Mouse (Mus musculus): Measurements from ENCODE around the gene Cenph.
"Not testable (repeated sequence)": the region's sequence is repeated elsewhere in the genome, so short reads cannot be mapped to it uniquely, and the experiment has no call there.

Cenph gene

GRCm38 (mm10) chr13:100752529-100752928 lies 23.2 kb downstream of the Cenph start:
- in situ Hi-C loops (cut with MboI; ENCODE audit: low pct_unique_long_range_greater_than_20kb in 1 of 2, low sequenced_read_pairs in 2 of 2, unreplicated experiment in 1 of 2), result no loop called here

- in situ Hi-C loops (cut with MboI; ENCODE audit: low pct_unique_long_range_greater_than_20kb in 1 of 2, low sequenced_read_pairs in 2 of 2, unreplicated experiment in 1 of 2), result no loop called here
These were observed 24.3 kb downstream of the Cenph start for GRCm38 (mm10) chr13:100751402-100751801.

- in situ Hi-C loops (cut with MboI; ENCODE audit: low pct_unique_long_range_greater_than_20kb in 1 of 2, low sequenced_read_pairs in 2 of 2, unreplicated experiment in 1 of 2), result no loop called here
These were observed 24.9 kb downstream of the Cenph start for GRCm38 (mm10) chr13:100750799-100751198.

- in situ Hi-C loops (cut with MboI; ENCODE audit: low pct_unique_long_range_greater_than_20kb in 1 of 2, low sequenced_read_pairs in 2 of 2, unreplicated experiment in 1 of 2), result no loop called here
These were observed 27.1 kb downstream of the Cenph start for GRCm38 (mm10) chr13:100748638-100749037.

GRCm38 (mm10) chr13:100746090-100746489 lies 29.6 kb downstream of the Cenph start:
- in situ Hi-C loops (cut with MboI; ENCODE audit: low pct_unique_long_range_greater_than_20kb in 1 of 2, low sequenced_read_pairs in 2 of 2, unreplicated experiment in 1 of 2), result no loop called here

GRCm38 (mm10) chr13:100744036-100744744 lies 31.5 kb downstream of the Cenph start, which contains the start of gene Mrps36:
Gene Mrps36, minus strand, starts transcription at chr13:100744659.
- in situ Hi-C loops (cut with MboI; ENCODE audit: low pct_unique_long_range_greater_than_20kb in 1 of 2, low sequenced_read_pairs in 2 of 2, unreplicated experiment in 1 of 2), result no loop called here

- in situ Hi-C loops (cut with MboI; ENCODE audit: low pct_unique_long_range_greater_than_20kb in 1 of 2, low sequenced_read_pairs in 2 of 2, unreplicated experiment in 1 of 2), result no loop called here
These were observed 32.2 kb downstream of the Cenph start for GRCm38 (mm10) chr13:100743346-100744035.

GRCm38 (mm10) chr13:100742831-100743230 lies 32.9 kb downstream of the Cenph start:
- in situ Hi-C loops (cut with MboI; ENCODE audit: low pct_unique_long_range_greater_than_20kb in 1 of 2, low sequenced_read_pairs in 2 of 2, unreplicated experiment in 1 of 2), result no loop called here

- in situ Hi-C loops (cut with MboI; ENCODE audit: low pct_unique_long_range_greater_than_20kb in 1 of 2, low sequenced_read_pairs in 2 of 2, unreplicated experiment in 1 of 2), result no loop called here
These were observed 42.9 kb downstream of the Cenph start for GRCm38 (mm10) chr13:100732756-100733155.

- in situ Hi-C loops (cut with MboI; ENCODE audit: low pct_unique_long_range_greater_than_20kb in 1 of 2, low sequenced_read_pairs in 2 of 2, unreplicated experiment in 1 of 2), result not testable (repeated sequence)
These were observed 44.1 kb downstream of the Cenph start for GRCm38 (mm10) chr13:100731462-100732046.

- in situ Hi-C loops (cut with MboI; ENCODE audit: low pct_unique_long_range_greater_than_20kb in 1 of 2, low sequenced_read_pairs in 2 of 2, unreplicated experiment in 1 of 2), result no loop called here
These were observed 44.9 kb downstream of the Cenph start, which contains the start of gene Cdk7 for GRCm38 (mm10) chr13:100730861-100731176. Gene Cdk7, minus strand, starts transcription at chr13:100730939.

GRCm38 (mm10) chr13:100730153-100730860 lies 45.4 kb downstream of the Cenph start:
- in situ Hi-C loops (cut with MboI; ENCODE audit: low pct_unique_long_range_greater_than_20kb in 1 of 2, low sequenced_read_pairs in 2 of 2, unreplicated experiment in 1 of 2), result no loop called here

GRCm38 (mm10) chr13:100728530-100728929 lies 47.2 kb downstream of the Cenph start:
- in situ Hi-C loops (cut with MboI; ENCODE audit: low pct_unique_long_range_greater_than_20kb in 1 of 2, low sequenced_read_pairs in 2 of 2, unreplicated experiment in 1 of 2), result not testable (repeated sequence)

GRCm38 (mm10) chr13:100728086-100728485 lies 47.6 kb downstream of the Cenph start:
- in situ Hi-C loops (cut with MboI; ENCODE audit: low pct_unique_long_range_greater_than_20kb in 1 of 2, low sequenced_read_pairs in 2 of 2, unreplicated experiment in 1 of 2), result no loop called here

GRCm38 (mm10) chr13:100725194-100725593 lies 50.5 kb downstream of the Cenph start:
- in situ Hi-C loops (cut with MboI; ENCODE audit: low pct_unique_long_range_greater_than_20kb in 1 of 2, low sequenced_read_pairs in 2 of 2, unreplicated experiment in 1 of 2), result no loop called here

GRCm38 (mm10) chr13:100724051-100724754 lies 51.5 kb downstream of the Cenph start:
- in situ Hi-C loops (cut with MboI; ENCODE audit: low pct_unique_long_range_greater_than_20kb in 1 of 2, low sequenced_read_pairs in 2 of 2, unreplicated experiment in 1 of 2), result no loop called here

GRCm38 (mm10) chr13:100721656-100722055 lies 54.0 kb downstream of the Cenph start:
- in situ Hi-C loops (cut with MboI; ENCODE audit: low pct_unique_long_range_greater_than_20kb in 1 of 2, low sequenced_read_pairs in 2 of 2, unreplicated experiment in 1 of 2), result no loop called here

- in situ Hi-C loops (cut with MboI; ENCODE audit: low pct_unique_long_range_greater_than_20kb in 1 of 2, low sequenced_read_pairs in 2 of 2, unreplicated experiment in 1 of 2), result no loop called here
These were observed 60.2 kb downstream of the Cenph start for GRCm38 (mm10) chr13:100715467-100715866.
